Mouse (Mus musculus) limb, embryonic 14.5 days (tissue): ENCODE data around the gene Ppia. TPM values are rescaled to one million over a fixed set of nuclear protein-coding genes. Genes with fewer than 3 reads are reported as not detected.
"Not testable (repeated sequence)": the region's sequence is repeated elsewhere in the genome, so short reads cannot be mapped to it uniquely, and the experiment has no call there.

ENCODE experiments used
- ATAC-seq: fragments of 200-750 bp; cut with Nextera tagmentation; 2 replicates; pipeline ENCODE4 v1.8.0; 2017; ENCODE audit warnings: low read depth, moderate number of reproducible peaks, moderate TSS enrichment; ENCODE audit not compliant: low FRiP score
- DNase-seq: peaks from one replicate; pipeline ENCODE4 v3.0.0-alpha.2; 2015; ENCODE audit warnings: low spot score
- H3K27ac ChIP-seq: fragments of 300-500 bp; sonication (generic); replicated peaks from 2 replicates; pipeline ENCODE4 v1.5.1; 2014; ENCODE audit warnings: low read depth, mild to moderate bottlenecking, low read length, moderate library complexity, mixed read lengths
- H3K27me3 ChIP-seq: fragments of 300-500 bp; sonication (generic); 2 replicates; pipeline ENCODE4 v1.6.1; 2014; ENCODE audit warnings: low read length, mixed read lengths; ENCODE audit not compliant: control insufficient read depth, insufficient read depth
- H3K36me3 ChIP-seq: fragments of 300-500 bp; sonication (generic); 2 replicates; pipeline ENCODE4 v1.6.1; 2014; ENCODE audit warnings: mild to moderate bottlenecking, low read length, moderate library complexity, mixed read lengths; ENCODE audit not compliant: control insufficient read depth, insufficient read depth
- H3K4me1 ChIP-seq: fragments of 300-500 bp; sonication (generic); 2 replicates; pipeline ENCODE4 v1.6.1; 2014; ENCODE audit warnings: antibody characterized with exemption, low read length, mixed read lengths; ENCODE audit not compliant: control insufficient read depth, insufficient read depth
- H3K4me2 ChIP-seq: fragments of 300-500 bp; sonication (generic); replicated peaks from 2 replicates; pipeline ENCODE4 v1.6.1; 2014; ENCODE audit warnings: low read depth, mild to moderate bottlenecking, low read length, moderate library complexity; ENCODE audit not compliant: severe bottlenecking
- H3K4me3 ChIP-seq: fragments of 300-500 bp; sonication (generic); replicated peaks from 2 replicates; pipeline ENCODE4 v1.5.1; 2014; ENCODE audit warnings: low read length
- H3K9ac ChIP-seq: fragments of 300-500 bp; sonication (generic); 2 replicates; pipeline ENCODE4 v1.6.1; 2014; ENCODE audit warnings: mild to moderate bottlenecking, low read depth, low read length, moderate library complexity; ENCODE audit not compliant: severe bottlenecking
- H3K9me3 ChIP-seq: fragments of 300-500 bp; sonication (generic); 2 replicates; pipeline ENCODE4 v1.6.1; 2016; ENCODE audit warnings: low read length; ENCODE audit not compliant: control insufficient read depth
- POLR2A ChIP-seq: fragments of 200-500 bp; IDR thresholded peaks from 2 replicates; pipeline ENCODE4 v1.8.0; 2012; ENCODE audit warnings: inconsistent platforms, mild to moderate bottlenecking, moderate library complexity, borderline replicate concordance; ENCODE audit not compliant: insufficient read depth, insufficient read length; ENCODE audit errors: extremely low read depth
- WGBS: fragments of 180-500 bp; shearing (Covaris S2); extraction: QIAGEN DNeasy Blood & Tissue Kit; methylation state at CpG from one replicate; pipeline ENCODE4 v1.1.7; 2014; 5-methylcytosine and 5-hydroxymethylcytosine counted together
- polyA plus RNA-seq, 2 experiments: library from polyadenylated mRNA; depleted of rRNA in 1 of 2; stranded (reverse) in 1 of 2; unstranded in 1 of 2; fragments of >200 nt; fragmentation: Nextera tagmentation in 1 of 2; extraction: Ambion mirVana in 1 of 2; gene quantifications; 2 replicates each; pipeline versions ENCODE4 v1.2.1 to v1.2.3; 2012 to 2014

Ppia gene
- polyA plus RNA-seq, 2 experiments = 3,384 to 4,744 TPM

DNA sequence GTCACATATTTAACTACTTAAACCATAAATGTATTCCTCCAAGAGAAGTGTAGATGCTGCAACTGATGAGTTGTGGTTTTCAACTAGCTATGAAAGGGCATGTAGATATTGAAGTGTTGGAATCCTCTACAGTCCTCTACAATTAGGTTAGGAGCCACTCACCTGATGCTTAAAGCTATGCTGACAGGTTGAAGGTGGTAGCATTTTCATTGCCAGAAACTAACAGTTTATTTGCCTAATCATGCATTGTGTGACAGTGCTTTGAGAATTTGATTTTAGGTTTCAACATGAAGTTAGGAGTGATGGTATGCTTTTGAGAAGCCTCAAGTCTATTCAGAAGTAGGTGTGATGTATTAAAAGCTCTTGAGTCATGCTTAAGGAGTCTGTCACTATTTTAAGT, 2.2 kb downstream of the Ppia start:
- H3K9ac ChIP-seq = peak overlapping the region; percentile 94; the same call in 1 of the 2 replicates
- H3K4me3 ChIP-seq = peak overlapping the region; percentile 96
- peak overlapping the region; percentile 67 for H3K4me2 ChIP-seq
- no peak overlapping the region for H3K27ac ChIP-seq
- no peaks in the 10 kb centered on the region for H3K9me3 ChIP-seq
- peaks cover 18% of the 10 kb centered on the region for H3K4me1 ChIP-seq
- no peaks in the 10 kb centered on the region for H3K27me3 ChIP-seq
- DNase-seq (no peak), ATAC-seq (no peak)
- peaks cover 38% of the 10 kb centered on the region for H3K36me3 ChIP-seq
- no peak for TF ChIP-seq POLR2A

DNA sequence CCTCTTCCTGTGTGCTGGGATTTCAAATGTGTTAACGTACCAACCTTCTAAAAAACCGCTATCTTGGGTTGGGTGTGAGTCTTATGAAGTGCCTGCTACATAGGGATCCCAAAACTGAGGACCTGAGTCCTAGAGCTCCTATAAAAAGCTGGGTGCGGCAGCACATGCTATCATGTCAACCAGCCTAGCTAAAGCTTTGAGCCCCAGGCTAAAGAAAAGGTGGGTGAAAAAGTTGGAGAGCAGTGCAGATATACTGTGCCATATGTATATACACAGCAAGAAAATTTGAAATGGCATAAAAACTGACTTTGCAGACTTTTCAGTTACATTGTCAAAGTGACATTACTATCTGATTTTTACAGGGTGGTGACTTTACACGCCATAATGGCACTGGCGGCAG, 3.5 kb downstream of the Ppia start:
- Histone ChIP-seq H3K36me3 (peaks cover 51% of the 10 kb centered on the region), H3K27ac (no peak overlapping the region), H3K4me3 (0 out of 2 replicates have a peak overlapping the region, but pooled peaks have one; percentile 7), H3K4me1 (peaks cover 18% of the 10 kb centered on the region), H3K4me2 (0 out of 2 replicates have a peak overlapping the region, but pooled peaks have one; percentile 5), H3K9ac (no peak overlapping the region), H3K27me3 (no peaks in the 10 kb centered on the region), H3K9me3 (no peaks in the 10 kb centered on the region)
- ATAC-seq (no peak), DNase-seq (no peak)
- 85% methylated on average over 5 of the region's 5 CpGs for WGBS
- no peak for TF ChIP-seq POLR2A

DNA sequence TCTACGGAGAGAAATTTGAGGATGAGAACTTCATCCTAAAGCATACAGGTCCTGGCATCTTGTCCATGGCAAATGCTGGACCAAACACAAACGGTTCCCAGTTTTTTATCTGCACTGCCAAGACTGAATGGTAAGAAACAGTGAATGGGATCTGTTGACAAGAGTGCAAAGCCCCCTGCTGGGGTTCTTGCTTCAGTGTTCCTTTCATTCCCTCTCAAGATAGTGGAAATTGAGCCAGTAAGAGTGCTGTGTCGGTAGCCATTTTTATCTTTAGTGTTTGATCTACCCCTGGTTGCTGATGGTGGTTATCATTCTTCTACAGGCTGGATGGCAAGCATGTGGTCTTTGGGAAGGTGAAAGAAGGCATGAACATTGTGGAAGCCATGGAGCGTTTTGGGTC, 3.9 kb downstream of the Ppia start:
- Histone ChIP-seq H3K36me3 (peaks cover 54% of the 10 kb centered on the region), H3K4me1 (peaks cover 18% of the 10 kb centered on the region)
- H3K4me2 ChIP-seq, ATAC-seq, DNase-seq, H3K4me3 ChIP-seq, H3K27me3 ChIP-seq, H3K9me3 ChIP-seq, H3K27ac ChIP-seq, H3K9ac ChIP-seq: not testable (repeated sequence)
- WGBS = 84% methylated on average over 4 of the region's 4 CpGs

DNA sequence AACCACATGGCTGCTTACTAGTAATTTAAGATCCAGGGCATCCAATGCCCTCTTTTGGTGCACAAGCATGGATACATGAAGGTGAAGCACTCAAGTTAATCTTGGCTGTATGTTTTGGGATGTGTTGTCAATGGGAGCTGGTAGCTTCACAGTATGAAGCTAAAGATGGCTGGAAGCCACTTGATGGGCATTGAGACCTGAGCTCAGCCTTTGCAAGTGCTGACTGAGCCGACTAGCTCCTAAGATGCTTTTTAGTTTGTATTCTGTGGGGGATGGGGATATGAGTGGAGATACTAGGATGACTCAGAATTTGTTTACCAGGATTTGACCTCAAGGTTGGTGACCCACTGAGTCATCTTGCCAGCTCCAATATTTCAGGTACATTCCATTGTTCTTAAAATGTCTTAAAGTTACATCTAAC, 5.0 kb downstream of the Ppia start:
- DNase-seq (no peak), ATAC-seq (no peak)
- TF ChIP-seq POLR2A = no peak
- 45% methylated on average over 1 of the region's 1 CpGs for WGBS
- peaks cover 62% of the 10 kb centered on the region for H3K36me3 ChIP-seq
- H3K27me3 ChIP-seq = no peaks in the 10 kb centered on the region
- H3K4me3 ChIP-seq = no peak overlapping the region
- peaks cover 10% of the 10 kb centered on the region for H3K4me1 ChIP-seq
- H3K9me3 ChIP-seq = no peaks in the 10 kb centered on the region
- H3K27ac ChIP-seq = no peak overlapping the region
- no peak overlapping the region for H3K9ac ChIP-seq
- no peak overlapping the region for H3K4me2 ChIP-seq

DNA sequence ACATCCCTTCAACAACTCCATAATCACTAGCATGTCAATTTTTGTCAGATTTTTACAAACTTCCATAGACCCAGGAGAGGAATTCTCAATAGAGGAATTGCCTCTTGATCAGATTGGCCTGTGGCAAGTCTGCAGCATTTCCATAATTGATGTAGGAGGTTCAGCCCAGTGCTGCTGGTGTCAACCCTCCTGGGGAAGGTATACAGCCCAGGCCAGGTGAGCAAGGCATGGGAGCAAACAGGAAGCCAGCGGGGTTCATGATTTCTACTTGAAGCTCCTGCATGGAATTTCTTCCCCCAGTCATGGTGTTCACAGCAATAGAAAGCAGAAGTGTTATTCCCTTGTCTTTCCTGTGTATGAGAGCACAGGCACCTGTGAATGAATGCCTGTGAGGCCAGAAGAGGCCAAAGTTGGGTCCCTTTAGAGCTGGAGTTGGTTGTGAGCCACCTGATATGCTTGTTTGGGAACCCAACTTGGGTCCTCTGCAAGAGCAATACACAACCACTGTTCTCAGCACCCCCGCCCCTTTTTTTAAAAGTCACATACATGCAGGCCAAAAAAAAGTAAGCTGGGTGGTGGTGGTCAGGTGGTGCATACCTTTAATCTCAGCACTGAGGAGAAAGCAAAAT, 5.6 kb downstream of the Ppia start:
- H3K27ac ChIP-seq = no peak overlapping the region
- no peak for TF ChIP-seq POLR2A
- no peak for DNase-seq

More for the DNA sequence above, 5.6 kb downstream of the Ppia start:
- no peak for ATAC-seq
- H3K4me3 ChIP-seq = no peak overlapping the region
- no peak overlapping the region for H3K4me2 ChIP-seq
- no peaks in the 10 kb centered on the region for H3K9me3 ChIP-seq
- H3K27me3 ChIP-seq = no peaks in the 10 kb centered on the region
- 75% methylated on average over 2 of the region's 2 CpGs for WGBS
- H3K4me1 ChIP-seq = peaks cover 10% of the 10 kb centered on the region
- H3K9ac ChIP-seq = no peak overlapping the region
- peaks cover 66% of the 10 kb centered on the region for H3K36me3 ChIP-seq
